Mouse (Mus musculus) forebrain, embryonic 14.5 days (tissue): ENCODE data around the gene Grwd1. TPM values are rescaled to one million over a fixed set of nuclear protein-coding genes. Genes with fewer than 3 reads are reported as not detected.

Experiments
- ATAC-seq: fragments of 200-750 bp; cut with Nextera tagmentation; 2 replicates; pipeline ENCODE4 v1.8.0; 2017; ENCODE audit warnings: mild to moderate bottlenecking, moderate library complexity
- DNase-seq: peaks from one replicate; pipeline ENCODE4 v3.0.0-alpha.2; 2015; ENCODE audit warnings: low spot score
- H3K27ac ChIP-seq: fragments of 300-500 bp; sonication (generic); 2 replicates; pipeline ENCODE4 v1.5.1; 2014; ENCODE audit warnings: low read depth, mild to moderate bottlenecking, control low read depth, low read length, moderate library complexity
- H3K27me3 ChIP-seq: fragments of 300-500 bp; sonication (generic); replicated peaks from 2 replicates; pipeline ENCODE4 v1.6.1; 2014; ENCODE audit warnings: low read length, control low read depth, mixed read lengths; ENCODE audit not compliant: control insufficient read depth, insufficient read depth
- H3K36me3 ChIP-seq: fragments of 300-500 bp; sonication (generic); 2 replicates; pipeline ENCODE4 v1.6.1; 2014; ENCODE audit warnings: low read length, control low read depth; ENCODE audit not compliant: control insufficient read depth, insufficient read depth
- H3K4me1 ChIP-seq: fragments of 300-500 bp; sonication (generic); 2 replicates; pipeline ENCODE4 v1.6.1; 2014; ENCODE audit warnings: antibody characterized with exemption, low read length, control low read depth; ENCODE audit not compliant: control insufficient read depth, insufficient read depth
- H3K4me2 ChIP-seq: fragments of 300-500 bp; sonication (generic); 2 replicates; pipeline ENCODE4 v1.6.1; 2014; ENCODE audit warnings: mild to moderate bottlenecking, control low read depth, low read length
- H3K4me3 ChIP-seq: fragments of 300-500 bp; sonication (generic); 2 replicates; pipeline ENCODE4 v1.5.1; 2014; ENCODE audit warnings: low read depth, low read length, control low read depth
- H3K9ac ChIP-seq: fragments of 300-500 bp; sonication (generic); 2 replicates; pipeline ENCODE4 v1.6.1; 2014; ENCODE audit warnings: mild to moderate bottlenecking, low read length, control low read depth, moderate library complexity
- H3K9me3 ChIP-seq: fragments of 300-500 bp; sonication (generic); replicated peaks from 2 replicates; pipeline ENCODE4 v1.6.1; 2016; ENCODE audit warnings: low read length, control low read depth, mixed read lengths; ENCODE audit not compliant: control insufficient read depth
- WGBS: fragments of 180-500 bp; shearing (Covaris S2); extraction: QIAGEN DNeasy Blood & Tissue Kit; methylation state at CpG from one replicate; pipeline ENCODE4 v1.1.7; 2014; 5-methylcytosine and 5-hydroxymethylcytosine counted together
- polyA plus RNA-seq: library from polyadenylated mRNA; unstranded; fragments of >200 nt; fragmentation: Nextera tagmentation; extraction: Ambion mirVana; gene quantifications from 2 replicates; pipeline ENCODE4 v1.2.1, GENCODE M21; 2014

Grwd1 gene
- polyA plus RNA-seq, 1 experiment from 2014 or later = 46.7 TPM

GRCm38 (mm10) chr7:45775237-45775636, 55.5 kb downstream of the Grwd1 start:
- H3K9ac ChIP-seq = no peak overlapping the region
- ATAC-seq = no peak
- peaks cover 8% of the 10 kb centered on the region; the same call in 1 of the 2 replicates for H3K4me1 ChIP-seq
- H3K4me3 ChIP-seq = no peak overlapping the region
- H3K27me3 ChIP-seq = no peaks in the 10 kb centered on the region
- no peaks in the 10 kb centered on the region for H3K9me3 ChIP-seq
- 86% methylated on average over 7 of the region's 7 CpGs for WGBS
- no peak overlapping the region for H3K4me2 ChIP-seq
- H3K27ac ChIP-seq = no peak overlapping the region
- H3K36me3 ChIP-seq = no peaks in the 10 kb centered on the region
- no peak for DNase-seq

Other genes with a start within 250 kb of the Grwd1 start
- gene Fgf21, start 215.5 kb downstream of the Grwd1 start, polyA plus RNA-seq = not detected in 2 replicates
- gene Fut1, start 213.7 kb downstream of the Grwd1 start, polyA plus RNA-seq = not detected in 2 replicates
- not detected in 2 replicates for gene Izumo1, start 209.1 kb downstream of the Grwd1 start, polyA plus RNA-seq
- gene Rasip1, start 203.5 kb downstream of the Grwd1 start, polyA plus RNA-seq = 7.3 and 9.7 TPM in 2 replicates
- 1.3 and 1.9 TPM in 2 replicates for gene Mamstr, start 191.0 kb downstream of the Grwd1 start, polyA plus RNA-seq
- gene Fut2, start 164.6 kb downstream of the Grwd1 start, polyA plus RNA-seq = 0.11 TPM in 1 of 2 replicates, not detected in the other
- gene Ntn5, start 146.9 kb downstream of the Grwd1 start, polyA plus RNA-seq = 0.28 and 0.41 TPM in 2 replicates
- gene Sec1, start 136.5 kb downstream of the Grwd1 start, polyA plus RNA-seq = 0.06 and 0.38 TPM in 2 replicates
- 22.5 and 22.8 TPM in 2 replicates for gene Car11, start 131.1 kb downstream of the Grwd1 start, polyA plus RNA-seq
- 3.6 and 3.7 TPM in 2 replicates for gene Dbp, start 125.9 kb downstream of the Grwd1 start, polyA plus RNA-seq
- gene Rpl18, start 115.5 kb downstream of the Grwd1 start, polyA plus RNA-seq = 727 and 966 TPM in 2 replicates
- gene Sphk2, start 112.9 kb downstream of the Grwd1 start, polyA plus RNA-seq = 16.3 and 19.7 TPM in 2 replicates
- 0.11 and 0.15 TPM in 2 replicates for gene Fam83e, start 109.7 kb downstream of the Grwd1 start, polyA plus RNA-seq
- gene Spaca4, start 105.1 kb downstream of the Grwd1 start, polyA plus RNA-seq = not detected in 2 replicates
- gene Lmtk3, start 47.2 kb downstream of the Grwd1 start, polyA plus RNA-seq = 11.8 and 18.4 TPM in 2 replicates
- gene Sult2b1, start 46.3 kb downstream of the Grwd1 start, polyA plus RNA-seq = 4.0 and 5.4 TPM in 2 replicates
- gene Cyth2, start 16.4 kb downstream of the Grwd1 start, polyA plus RNA-seq = 286 TPM in 2 replicates
- 0.41 and 0.78 TPM in 2 replicates for gene Kcnj14, start 6.2 kb downstream of the Grwd1 start, polyA plus RNA-seq
- gene Kdelr1, start 41.8 kb upstream of the Grwd1 start, polyA plus RNA-seq = 104 and 111 TPM in 2 replicates
- gene Grin2d, start 47.4 kb upstream of the Grwd1 start, polyA plus RNA-seq = 0.52 and 0.77 TPM in 2 replicates
- 0.51 and 0.55 TPM in 2 replicates for gene Syngr4, start 65.8 kb upstream of the Grwd1 start, polyA plus RNA-seq
- gene Tmem143, start 66.0 kb upstream of the Grwd1 start, polyA plus RNA-seq = 5.1 and 6.2 TPM in 2 replicates
- 27.9 and 32.8 TPM in 2 replicates for gene Emp3, start 90.5 kb upstream of the Grwd1 start, polyA plus RNA-seq
- 2.6 and 2.7 TPM in 2 replicates for gene Ccdc114, start 93.1 kb upstream of the Grwd1 start, polyA plus RNA-seq
- 0.30 and 0.33 TPM in 2 replicates for gene Abcc6, start 199.4 kb upstream of the Grwd1 start, polyA plus RNA-seq
- 19.6 and 25.9 TPM in 2 replicates for gene Nomo1, start 202.8 kb upstream of the Grwd1 start, polyA plus RNA-seq